Mouse (Mus musculus): Measurements from ENCODE around the gene Nemp1.

DNA sequence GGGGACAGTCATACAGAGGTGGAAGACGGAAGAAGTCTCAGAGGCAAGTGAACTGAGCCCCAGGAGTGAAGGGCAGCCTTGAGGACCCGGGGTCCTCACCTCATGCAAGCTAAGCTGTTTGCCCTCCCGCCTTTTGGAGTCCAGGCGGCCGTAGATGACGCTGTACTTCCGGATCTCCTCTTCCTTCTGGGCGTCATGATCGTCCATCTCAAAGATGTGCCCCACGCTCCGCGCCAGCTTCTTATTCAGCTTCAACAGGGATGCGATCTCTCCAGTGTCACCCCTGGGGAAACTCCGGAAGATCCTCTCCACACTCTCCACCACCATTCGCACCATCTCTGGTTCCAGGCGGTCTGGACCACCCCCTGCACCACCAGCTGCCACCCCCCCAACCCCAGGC is 2.5 kb upstream of the Nemp1 start:
- TF ChIP-seq POLR2A (IDR thresholded peaks at IDR 0.05; ENCODE audit: insufficient read depth, low read depth, low read length), result no peak
- TF ChIP-seq CTCF (IDR thresholded peaks at IDR 0.05; ENCODE audit: insufficient read depth, low read depth, low read length), result no peak

Measured in olfactory bulb, adult 2 months (tissue).